Mouse (Mus musculus) ES-E14 (cell line): Measurements from ENCODE around the gene Smim14. TPM values are rescaled to one million over a fixed set of nuclear protein-coding genes. Genes with fewer than 3 reads are reported as not detected.
A peak's percentile ranks its signal among the peaks of the same experiment; 100 is the strongest.

Experiments used
- DNase-seq: peaks from one replicate; pipeline ENCODE4 v3.0.0-alpha.2; 2013; ENCODE audit warnings: low read depth, low spot score
- H3K27ac ChIP-seq: 2 replicates; pipeline ENCODE4 v1.5.1; 2012; ENCODE audit warnings: low read depth, mild to moderate bottlenecking, low read length, moderate library complexity, mixed read lengths; ENCODE audit not compliant: poor library complexity, insufficient read depth, severe bottlenecking
- H3K36me3 ChIP-seq: 2 replicates; pipeline ENCODE4 v1.6.1; 2012; ENCODE audit warnings: mild to moderate bottlenecking, low read length, moderate library complexity, mixed read lengths; ENCODE audit not compliant: control insufficient read depth, poor library complexity, insufficient read depth, severe bottlenecking
- H3K4me1 ChIP-seq, 2 experiments: fragments of 150-350 bp in 1 of 2; sonication (generic) in 1 of 2; 2 replicates each; pipeline ENCODE4 v1.6.1; 2012; ENCODE audit warnings: low read length in 2 of 2, mild to moderate bottlenecking in 1 of 2, mixed read lengths in 1 of 2; ENCODE audit not compliant: control insufficient read depth in 2 of 2, insufficient read depth in 2 of 2, poor library complexity in 1 of 2
- H3K4me3 ChIP-seq, 2 experiments: fragments of 150-350 bp in 1 of 2; sonication (generic) in 1 of 2; 2 replicates each; pipeline ENCODE4 v1.5.1; 2012; ENCODE audit warnings: low read length in 2 of 2, low read depth in 1 of 2, mild to moderate bottlenecking in 1 of 2, mixed read lengths in 1 of 2; ENCODE audit not compliant: insufficient read depth in 1 of 2, poor library complexity in 1 of 2, severe bottlenecking in 1 of 2
- H3K9ac ChIP-seq: 2 replicates; pipeline ENCODE4 v1.6.1; 2012; ENCODE audit warnings: low read depth, mild to moderate bottlenecking, low read length, mixed read lengths; ENCODE audit not compliant: poor library complexity, insufficient read depth, severe bottlenecking
- H3K9me3 ChIP-seq: fragments of 150-350 bp; sonication (generic); 2 replicates; pipeline ENCODE4 v1.6.1; 2012; ENCODE audit warnings: low read depth, mild to moderate bottlenecking, low read length; ENCODE audit not compliant: control insufficient read depth, insufficient read depth
- CHD2 ChIP-seq: IDR thresholded peaks from 2 replicates; pipeline ENCODE4 v1.6.1; 2014; ENCODE audit warnings: mild to moderate bottlenecking, low read depth, low read length, inconsistent platforms
- HCFC1 ChIP-seq: IDR thresholded peaks from 2 replicates; pipeline ENCODE4 v1.6.1; 2012; ENCODE audit warnings: low read length, inconsistent platforms, borderline replicate concordance; ENCODE audit not compliant: insufficient read depth
- MAFK ChIP-seq: IDR thresholded peaks from 2 replicates; pipeline ENCODE4 v1.6.1; 2014; ENCODE audit warnings: mild to moderate bottlenecking, low read depth, low read length, inconsistent platforms; ENCODE audit not compliant: insufficient read depth
- ZC3H11A ChIP-seq: IDR thresholded peaks from 2 replicates; pipeline ENCODE4 v1.6.1; 2012; ENCODE audit warnings: low read depth, mild to moderate bottlenecking, inconsistent platforms, low read length, borderline replicate concordance
- ZNF384 ChIP-seq: IDR thresholded peaks from 2 replicates; pipeline ENCODE4 v1.6.1; 2012; ENCODE audit warnings: low read depth, low read length, inconsistent platforms
- in situ Hi-C, 2 experiments: fragments of 600-800 bp; cut with MboI; formaldehyde crosslinking; loops; one replicate each; pipeline ENCODE4 v1.15.1; 2025; ENCODE audit warnings: low sequenced_read_pairs in 2 of 2, inconsistent platforms in 1 of 2; ENCODE audit not compliant: unreplicated experiment in 2 of 2
- total RNA-seq: library from RNA; depleted of rRNA; stranded (reverse); fragments of 300-350 nt; gene quantifications from 2 replicates; pipeline ENCODE4 v1.2.3, GENCODE M21; 2012

The Smim14 gene
- total RNA-seq, 1 experiment, result 23.5 TPM

DNA sequence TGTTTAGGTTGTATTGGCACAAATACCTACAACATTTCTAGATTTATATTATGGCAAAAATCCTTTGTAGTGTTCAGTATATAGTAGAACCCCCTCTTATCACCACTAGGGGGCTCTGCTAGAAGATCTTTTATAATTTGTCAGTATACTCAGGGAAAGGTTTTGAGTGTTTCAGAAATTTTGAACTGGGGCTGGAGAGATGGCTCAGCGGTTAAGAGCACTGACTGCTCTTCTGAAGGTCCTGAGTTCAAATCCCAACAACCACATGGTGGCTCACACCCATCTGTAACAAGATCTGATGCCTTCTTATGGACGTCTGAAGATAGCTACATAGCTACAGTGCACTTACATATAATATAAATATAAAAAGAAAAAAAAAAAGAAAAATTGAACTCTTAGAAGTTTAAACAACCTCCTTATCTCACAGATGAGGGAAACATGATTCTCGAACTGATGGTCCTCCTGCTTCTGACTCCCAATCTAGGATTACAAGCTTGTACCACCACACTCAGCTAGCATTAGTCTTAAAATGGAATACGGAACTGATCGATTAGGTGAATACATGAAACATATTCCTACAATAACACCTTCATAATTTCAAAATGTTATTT is 1.4 kb downstream of the Smim14 start:
- in situ Hi-C loops, result no loop called here
- DNase-seq, result no peak
- peak overlapping the region; percentile 63; the same call in 1 of the 2 replicates for H3K27ac ChIP-seq
- H3K36me3 ChIP-seq, result no peaks in the 10 kb centered on the region
- H3K9me3 ChIP-seq, result no peaks in the 10 kb centered on the region
- TF ChIP-seq ZNF384, result no peak
- peaks cover 9 to 30% of the 10 kb centered on the region in 2 experiments for H3K4me1 ChIP-seq
- no peak overlapping the region for H3K4me3 ChIP-seq
- no peak overlapping the region for H3K9ac ChIP-seq

DNA sequence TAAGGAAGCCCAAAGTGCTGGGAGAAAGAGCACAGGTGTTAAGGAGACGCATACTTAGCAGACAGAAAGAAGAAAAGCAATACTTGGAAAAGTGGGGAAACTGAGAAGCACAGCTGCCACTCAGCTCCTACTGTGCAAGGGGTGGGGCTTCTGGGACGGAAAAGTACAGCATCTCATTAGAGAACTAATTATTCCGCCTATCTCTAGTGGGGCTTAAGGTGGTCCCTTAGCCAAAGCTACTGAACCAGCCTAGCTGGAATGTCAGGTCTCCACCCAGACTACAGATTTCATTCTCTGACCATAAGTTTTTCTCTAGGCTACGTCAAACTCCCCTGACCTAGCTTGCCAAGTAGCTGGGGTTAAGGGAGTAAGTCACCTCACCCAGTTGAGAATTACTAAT is 2.5 kb downstream of the Smim14 start:
- DNase-seq, result no peak
- no peaks in the 10 kb centered on the region for H3K36me3 ChIP-seq
- in situ Hi-C loops, result no loop called here

DNA sequence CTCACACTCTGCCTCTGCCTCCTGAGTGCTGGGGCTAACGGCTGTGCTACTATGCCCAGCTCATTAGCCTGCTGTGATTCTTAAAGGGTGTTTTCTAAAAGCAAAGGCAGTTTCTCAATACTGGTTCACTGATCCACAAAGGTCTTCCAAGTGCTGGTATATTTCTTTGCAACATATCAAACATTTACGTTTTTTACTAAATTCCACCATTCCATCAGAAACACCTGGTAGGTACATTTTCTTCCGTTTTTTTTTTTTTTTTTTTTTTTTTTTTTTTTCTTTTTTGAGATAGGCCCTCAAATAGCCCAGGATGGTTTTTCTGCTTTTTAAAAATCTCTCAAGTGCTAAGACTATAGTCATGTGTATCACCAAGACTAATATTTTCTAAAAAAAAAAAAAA is 5.7 kb downstream of the Smim14 start:
- H3K9me3 ChIP-seq, result no peaks in the 10 kb centered on the region
- no peak for TF ChIP-seq HCFC1
- peak; percentile 71 for TF ChIP-seq ZNF384
- no peak for DNase-seq
- H3K36me3 ChIP-seq, result no peaks in the 10 kb centered on the region
- no peak overlapping the region for H3K9ac ChIP-seq
- peaks cover 18 to 19% of the 10 kb centered on the region in 2 experiments for H3K4me1 ChIP-seq
- no peak overlapping the region for H3K4me3 ChIP-seq
- in situ Hi-C loops, result no loop called here
- H3K27ac ChIP-seq, result no peak overlapping the region

More for the DNA sequence above, 2.5 kb downstream of the Smim14 start:
- peak overlapping the region in 1 of 2 experiments; percentile 3; a peak in 1 of 4 replicates for H3K4me3 ChIP-seq
- H3K27ac ChIP-seq, result no peak overlapping the region
- H3K4me1 ChIP-seq, result peaks cover 7 to 26% of the 10 kb centered on the region in 2 experiments
- no peaks in the 10 kb centered on the region for H3K9me3 ChIP-seq
- TF ChIP-seq CHD2, result no peak; the same call in 1 of the 2 replicates
- no peak for TF ChIP-seq ZC3H11A
- no peak for TF ChIP-seq MAFK
- no peak for TF ChIP-seq HCFC1
- no peak for TF ChIP-seq ZNF384
- no peak overlapping the region for H3K9ac ChIP-seq

DNA sequence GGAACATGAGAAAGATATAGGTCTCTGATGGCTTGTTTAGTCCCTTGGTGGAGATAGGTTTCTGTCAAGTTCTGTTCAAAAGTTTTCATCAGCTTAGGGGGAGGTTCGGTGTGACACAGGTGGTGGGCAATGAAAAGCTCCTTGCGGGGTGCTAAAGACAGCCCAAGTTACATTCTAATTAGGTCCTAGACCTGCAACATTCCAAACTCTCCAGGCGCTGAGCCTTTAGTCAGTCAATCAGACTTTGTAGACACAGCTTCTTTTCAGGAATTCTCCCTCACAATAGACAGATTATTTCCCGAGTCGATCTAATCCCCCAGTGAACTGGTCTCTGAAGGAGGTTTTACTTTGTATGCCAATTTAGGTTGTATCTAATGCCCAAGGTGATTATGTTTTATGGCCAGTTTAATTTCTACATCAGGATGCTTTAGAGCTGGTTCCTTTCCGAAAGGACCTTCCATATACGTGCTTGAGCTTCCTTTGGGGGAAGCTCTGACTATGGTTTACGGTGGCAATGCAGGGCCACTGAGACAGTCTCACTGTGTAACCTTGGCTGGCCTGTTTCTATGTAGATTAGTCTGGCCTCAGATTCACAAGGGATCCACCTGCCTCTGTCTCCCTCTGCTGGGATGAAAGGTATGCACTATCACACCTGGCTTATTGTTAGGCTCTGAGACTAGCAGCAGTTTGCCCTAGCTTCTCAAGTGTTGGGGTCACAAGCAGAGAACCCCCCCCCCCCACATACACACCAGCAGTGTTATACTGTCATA is 11.1 kb downstream of the Smim14 start:
- DNase-seq, result peak; percentile 54
- H3K27ac ChIP-seq, result peak overlapping the region; percentile 88
- in situ Hi-C loops, result no loop called here

More for the DNA sequence above, 11.1 kb downstream of the Smim14 start:
- Histone ChIP-seq H3K9ac (no peak overlapping the region), H3K4me3 (peak overlapping the region in 1 of 2 experiments; percentile 31; a peak in 2 of 4 replicates), H3K36me3 (no peaks in the 10 kb centered on the region), H3K9me3 (no peaks in the 10 kb centered on the region), H3K4me1 (peaks cover 11 to 16% of the 10 kb centered on the region in 2 experiments; a peak in 3 of 4 replicates)
- TF ChIP-seq ZNF384, result no peak
- 0 out of 2 replicates have a peak, but pooled peaks have one; percentile 34 for TF ChIP-seq ZC3H11A
- no peak for TF ChIP-seq MAFK
- TF ChIP-seq CHD2, result peak; percentile 36; the same call in 1 of the 2 replicates
